Mouse (Mus musculus) heart, postnatal 0 days (tissue): Measurements from ENCODE around the gene Spsb1.

Experiments
- CTCF ChIP-seq: IDR thresholded peaks from 2 replicates; pipeline ENCODE4 v1.5.1; 2016; ENCODE audit warnings: antibody characterized with exemption, control low read depth, low read depth
- EP300 ChIP-seq: IDR thresholded peaks from 2 replicates; pipeline ENCODE4 v1.6.1; 2016; ENCODE audit warnings: antibody characterized with exemption, low read depth

- TF ChIP-seq CTCF (no peak), EP300 (no peak)
These were observed 1.2 kb upstream of the Spsb1 start for GRCm38 (mm10) chr4:149956048-149956447.
